Mouse (Mus musculus) kidney, postnatal 14 days (tissue): ENCODE results near the gene Ahrr.
A peak's percentile ranks its signal among the peaks of the same experiment; 100 is the strongest.

ENCODE experiments used
- DNase-seq: peaks from one replicate; pipeline ENCODE4 v3.0.0; 2022; ENCODE audit warnings: mixed read lengths

The Ahrr gene

GRCm38 (mm10) chr13:74220659-74221058 is 71.5 kb downstream of the Ahrr start:
- DNase-seq: no peak

- no peak for DNase-seq
Measured at GRCm38 (mm10) chr13:74218441-74218840, 73.7 kb downstream of the Ahrr start.

GRCm38 (mm10) chr13:74208986-74209345 is 83.2 kb downstream of the Ahrr start:
- DNase-seq: no peak

GRCm38 (mm10) chr13:74208317-74208985 is 83.7 kb downstream of the Ahrr start, which contains the start of gene Exoc3:
Gene Exoc3 (minus strand): TSS chr13:74208732.
- peak; percentile 93 for DNase-seq

- DNase-seq: no peak
Measured at GRCm38 (mm10) chr13:74196451-74196850, 95.7 kb downstream of the Ahrr start.

GRCm38 (mm10) chr13:74192613-74193012 is 99.5 kb downstream of the Ahrr start:
- peak; percentile 26 for DNase-seq

- no peak for DNase-seq
Measured at GRCm38 (mm10) chr13:74183011-74183695, 109.0 kb downstream of the Ahrr start.

- DNase-seq: no peak
Measured at GRCm38 (mm10) chr13:74172036-74172435, 120.1 kb downstream of the Ahrr start.

- no peak for DNase-seq
Measured at GRCm38 (mm10) chr13:74169446-74170164, 122.5 kb downstream of the Ahrr start.

- no peak for DNase-seq
Measured at GRCm38 (mm10) chr13:74167492-74167891, 124.6 kb downstream of the Ahrr start.

GRCm38 (mm10) chr13:74167057-74167413 is 125.1 kb downstream of the Ahrr start:
- no peak for DNase-seq

GRCm38 (mm10) chr13:74166348-74167056 is 125.6 kb downstream of the Ahrr start:
- DNase-seq: peak; percentile 40
